Mouse (Mus musculus): ENCODE results near the gene Mybphl.

Gene Mybphl

GRCm38 (mm10) chr3:108364270-108364995, at the start of gene Mybphl:
Mybphl (plus strand) TSS chr3:108364911.
- no peak for DNase-seq (ENCODE audit: low read depth, low spot score)

DNA sequence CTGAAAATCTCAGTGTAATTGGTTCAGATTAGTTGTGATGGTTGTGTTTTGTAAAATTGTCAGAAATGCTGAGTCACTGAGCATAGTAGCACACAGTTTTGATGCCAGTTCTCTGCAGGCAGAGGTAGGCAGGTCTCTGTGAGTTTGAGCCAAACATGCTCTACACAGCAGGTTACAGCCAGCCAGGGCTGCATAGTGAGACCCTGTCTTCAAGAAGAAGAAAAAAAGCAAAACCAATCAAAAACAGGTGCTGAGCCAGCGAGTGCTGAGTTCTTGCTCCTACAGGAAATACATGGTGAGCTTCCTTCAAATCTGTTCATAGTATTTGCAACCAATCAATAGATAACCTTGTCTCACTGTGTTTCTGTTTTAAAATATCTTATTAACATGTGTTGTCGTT, 46.2 kb upstream of the Mybphl start:
- no peak for DNase-seq (ENCODE audit: low read depth, low spot score)

- DNase-seq (ENCODE audit: low read depth, low spot score): no peak
Measured at GRCm38 (mm10) chr3:108321671-108322070, 43.0 kb upstream of the Mybphl start.

- no peak for DNase-seq (ENCODE audit: low read depth, low spot score)
Measured at GRCm38 (mm10) chr3:108322136-108322535, 42.6 kb upstream of the Mybphl start.

DNA sequence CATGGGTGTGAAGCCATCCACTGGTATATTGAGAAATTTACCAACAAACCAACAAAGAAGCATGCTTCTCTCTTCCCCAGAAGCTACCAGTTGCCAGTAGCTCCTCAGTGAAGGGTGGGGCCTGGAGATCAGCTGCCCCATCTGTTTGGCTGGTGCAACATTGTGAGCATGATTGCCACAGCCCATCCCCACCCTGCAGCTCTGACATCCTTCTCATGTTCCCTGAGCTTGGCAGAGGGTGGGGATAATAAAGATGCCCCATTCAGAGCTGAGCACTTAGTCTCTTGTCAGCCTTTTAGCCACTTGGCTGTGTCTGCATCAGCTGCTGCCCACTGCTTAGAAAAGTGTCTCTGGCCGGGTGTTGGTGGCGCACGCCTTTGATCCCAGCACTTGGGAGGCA, 41.7 kb upstream of the Mybphl start:
- DNase-seq (ENCODE audit: low read depth, low spot score): peak; percentile 14

- DNase-seq (ENCODE audit: low read depth, low spot score): no peak
Measured at GRCm38 (mm10) chr3:108324837-108325236, 39.9 kb upstream of the Mybphl start.

- DNase-seq (ENCODE audit: low read depth, low spot score): no peak
Measured at GRCm38 (mm10) chr3:108325521-108325920, 39.2 kb upstream of the Mybphl start.

DNA sequence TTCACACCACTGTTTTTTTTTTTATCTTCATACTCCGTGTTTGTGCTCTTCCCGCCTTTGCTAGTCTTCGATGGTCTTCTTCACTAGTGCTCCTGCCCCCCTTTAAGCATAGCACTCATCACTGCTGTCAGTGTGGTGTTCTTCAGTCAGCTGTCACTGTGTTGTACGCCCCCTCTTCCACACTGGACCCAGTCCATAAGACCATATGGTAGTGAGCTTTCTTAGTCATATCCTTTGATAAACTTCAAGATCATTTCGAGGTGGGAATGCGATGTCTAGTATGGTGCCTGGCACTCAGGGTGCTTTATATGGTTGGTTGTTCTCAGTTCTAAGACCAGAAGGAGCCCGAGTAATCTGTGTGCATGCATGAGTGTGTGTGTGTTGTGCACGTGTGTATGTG, 37.4 kb upstream of the Mybphl start:
- no peak for DNase-seq (ENCODE audit: low read depth, low spot score)

DNA sequence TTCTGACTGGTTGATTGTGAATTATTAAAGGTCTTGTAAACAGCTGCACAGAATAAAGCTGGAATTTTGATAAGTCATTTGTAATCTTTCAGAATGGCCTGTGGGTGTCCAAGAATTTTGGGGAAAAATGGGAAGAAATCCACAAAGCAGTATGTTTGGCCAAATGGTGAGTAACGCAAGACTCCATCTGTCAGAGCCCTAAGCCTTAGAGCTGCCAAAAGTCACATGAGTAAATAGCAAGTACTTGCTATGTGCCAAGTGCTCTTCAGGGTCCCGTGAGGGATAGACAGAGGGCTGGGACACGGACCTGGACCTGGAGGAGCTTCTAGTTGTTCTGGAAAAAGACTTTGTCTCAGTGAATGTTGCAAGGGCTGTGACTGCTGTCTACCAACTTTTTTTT, 36.8 kb upstream of the Mybphl start:
- DNase-seq (ENCODE audit: low read depth, low spot score): no peak

DNA sequence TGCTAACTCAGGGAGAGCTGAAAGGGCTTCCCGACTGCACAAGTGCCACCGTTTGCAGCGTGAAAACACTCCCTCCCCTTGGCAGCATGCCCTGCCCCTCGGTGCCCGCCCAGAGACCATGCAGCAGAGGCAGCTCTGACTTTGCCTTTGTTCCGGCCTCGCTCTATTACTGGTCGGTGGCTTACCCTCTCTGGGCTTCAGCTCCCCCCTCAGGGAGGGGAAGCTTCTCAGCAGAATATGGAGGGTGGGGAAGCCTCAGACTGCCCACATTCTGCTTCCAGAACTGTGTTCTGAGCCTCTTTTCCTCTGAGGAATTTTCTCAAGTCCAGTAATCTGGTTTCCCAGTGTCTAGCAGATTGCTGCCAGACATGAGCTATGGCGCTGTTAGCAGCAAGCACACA, 36.3 kb upstream of the Mybphl start:
- no peak for DNase-seq (ENCODE audit: low read depth, low spot score)

DNA sequence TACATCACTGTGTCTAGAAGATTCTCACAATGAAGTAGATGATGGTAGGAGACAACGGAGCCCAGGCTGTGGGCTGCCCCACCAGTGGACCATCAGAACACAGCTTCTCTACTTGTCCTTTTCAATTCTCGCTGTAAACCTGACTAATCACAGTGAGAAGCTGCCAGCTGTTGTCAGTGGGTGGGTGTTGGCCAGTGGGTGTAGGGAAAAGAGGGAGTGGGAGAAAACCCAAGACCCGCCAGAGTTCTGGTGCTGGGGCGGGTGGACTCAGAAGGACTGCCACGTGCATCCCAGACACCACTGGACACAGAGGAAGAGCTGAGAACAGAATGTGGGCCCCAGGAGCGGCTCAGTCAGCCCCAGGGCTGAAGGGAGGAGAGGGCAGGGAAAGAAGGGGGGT, 33.9 kb upstream of the Mybphl start:
- no peak for DNase-seq (ENCODE audit: low read depth, low spot score)

- no peak for DNase-seq (ENCODE audit: low read depth, low spot score)
Measured at GRCm38 (mm10) chr3:108336878-108337277, 27.8 kb upstream of the Mybphl start.

DNA sequence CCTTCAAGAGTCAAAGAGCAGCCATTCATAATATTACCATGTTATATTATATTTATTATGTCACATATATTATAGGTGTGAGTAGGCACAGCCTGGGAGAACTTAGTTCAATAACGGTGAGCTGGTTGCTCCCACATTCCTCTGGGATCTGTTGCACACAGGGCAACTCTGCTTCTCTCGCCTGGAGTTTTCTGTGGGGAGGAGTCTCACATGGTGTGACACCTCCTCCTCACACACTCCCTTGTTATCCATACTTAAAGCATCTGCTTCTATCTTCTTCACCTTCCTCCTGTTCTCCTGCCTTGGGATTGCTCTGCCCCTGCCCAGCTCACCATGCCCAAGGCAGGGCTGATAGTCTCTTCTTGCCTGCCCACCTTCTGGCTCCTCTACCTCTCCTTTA, 23.7 kb upstream of the Mybphl start:
- no peak for DNase-seq (ENCODE audit: low read depth, low spot score)

GRCm38 (mm10) chr3:108342185-108342584, 22.5 kb upstream of the Mybphl start:
- DNase-seq (ENCODE audit: low read depth, low spot score): no peak

- no peak for DNase-seq (ENCODE audit: low read depth, low spot score)
Measured at GRCm38 (mm10) chr3:108345855-108346254, 18.9 kb upstream of the Mybphl start.

GRCm38 (mm10) chr3:108348376-108348775, 16.3 kb upstream of the Mybphl start:
- no peak for DNase-seq (ENCODE audit: low read depth, low spot score)

- DNase-seq (ENCODE audit: low read depth, low spot score): no peak
Measured at GRCm38 (mm10) chr3:108355245-108355644, 9.5 kb upstream of the Mybphl start.

GRCm38 (mm10) chr3:108357051-108357450, 7.7 kb upstream of the Mybphl start:
- DNase-seq (ENCODE audit: low read depth, low spot score): no peak

GRCm38 (mm10) chr3:108358445-108358844, 6.3 kb upstream of the Mybphl start:
- no peak for DNase-seq (ENCODE audit: low read depth, low spot score)

- DNase-seq (ENCODE audit: low read depth, low spot score): no peak
Measured at GRCm38 (mm10) chr3:108360894-108361293, 3.8 kb upstream of the Mybphl start.

DNA sequence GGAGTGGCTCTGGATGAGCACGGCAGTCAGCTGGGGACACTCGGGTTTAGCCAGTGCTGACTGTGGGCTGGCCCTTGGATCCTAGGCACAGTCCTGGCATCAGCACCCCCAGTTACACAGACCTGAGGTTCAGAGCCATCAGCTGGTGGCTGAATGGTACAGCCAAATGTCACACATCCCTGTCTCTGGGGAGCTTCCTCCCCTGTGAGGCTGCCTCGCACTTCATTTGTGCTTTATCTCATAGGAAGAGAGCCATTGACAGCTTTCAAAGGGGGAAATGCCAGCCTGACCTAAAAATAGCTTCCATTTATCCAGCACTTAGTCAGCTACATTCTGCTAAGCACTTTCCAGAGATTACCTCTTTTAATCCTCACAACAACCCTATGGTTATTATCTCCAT, 1.1 kb upstream of the Mybphl start:
- no peak for DNase-seq (ENCODE audit: low read depth, low spot score)

GRCm38 (mm10) chr3:108367173-108367572, 2.5 kb downstream of the Mybphl start:
- DNase-seq (ENCODE audit: low read depth, low spot score): peak; percentile 50

GRCm38 (mm10) chr3:108367828-108368227, 3.1 kb downstream of the Mybphl start:
- DNase-seq (ENCODE audit: low read depth, low spot score): no peak

DNA sequence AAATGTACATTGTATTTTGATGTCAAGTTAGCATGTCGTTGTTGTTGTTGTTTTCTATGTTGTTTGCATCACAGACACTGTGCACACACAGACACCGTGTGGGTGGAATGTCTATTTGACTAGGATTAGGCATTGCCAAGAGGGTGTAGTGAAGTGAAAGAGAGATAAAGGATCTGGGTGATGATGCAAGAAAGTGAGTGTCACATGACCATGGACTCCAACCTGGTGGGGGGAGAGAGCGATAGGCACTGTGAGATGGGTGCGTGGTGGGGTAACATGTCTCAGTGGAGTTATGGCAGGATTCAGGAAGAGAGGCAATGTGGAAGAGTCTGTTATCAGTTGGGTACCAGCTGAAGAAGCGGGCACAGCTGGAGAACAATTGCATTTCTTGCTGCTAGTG, 4.0 kb downstream of the Mybphl start:
- no peak for DNase-seq (ENCODE audit: low read depth, low spot score)

Data from ZHBTc4 (cell line).